Mouse (Mus musculus): Measurements from ENCODE around the gene Hhat. TPM values are rescaled to one million over a fixed set of nuclear protein-coding genes. Genes with fewer than 3 reads are reported as not detected.

The Hhat gene
- polyA plus RNA-seq, 1 experiment from 2014 or later = 9.2 TPM

DNA sequence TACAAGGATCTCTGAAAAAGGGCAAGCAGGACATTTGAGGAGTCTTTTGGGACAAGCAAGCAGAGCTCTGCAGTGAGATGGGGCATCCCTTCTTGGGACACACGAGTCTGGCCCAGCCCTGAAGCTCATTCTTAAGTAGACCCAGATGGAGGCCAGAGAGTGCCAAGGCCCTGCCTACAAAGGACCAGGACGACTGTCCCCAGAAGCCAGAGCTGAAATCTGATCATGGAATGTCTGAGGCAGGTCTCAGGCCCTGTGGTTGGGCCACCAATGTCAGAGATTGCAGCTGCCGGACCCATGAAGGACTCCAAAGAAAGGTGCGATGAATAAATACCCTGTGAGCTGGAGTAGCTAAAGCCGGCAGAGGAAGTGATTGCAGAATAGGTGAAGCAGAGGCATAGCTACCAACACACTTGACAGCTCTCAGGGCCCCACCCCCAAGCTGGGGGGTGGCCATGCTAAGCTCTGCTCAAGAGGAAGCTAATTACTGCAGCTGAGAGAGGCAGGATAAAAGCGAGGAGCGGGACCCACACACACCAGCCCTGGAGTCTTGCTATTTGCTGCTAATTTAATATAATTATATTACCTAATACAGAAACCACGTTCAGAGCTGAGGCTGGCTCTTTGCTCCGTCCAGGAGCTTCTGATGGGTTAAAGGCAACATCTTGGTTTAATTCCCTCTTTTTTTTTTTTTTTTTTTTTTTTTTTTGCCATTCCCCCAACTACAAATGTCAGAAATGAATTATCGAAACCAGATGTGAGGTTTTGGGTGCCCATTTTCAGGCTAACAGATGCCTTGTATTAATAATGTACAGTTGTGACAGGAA is 28.4 kb upstream of the Hhat start:
- ATAC-seq (ENCODE audit: insufficient read depth, low FRiP score, low TSS enrichment) (no peak), DNase-seq (ENCODE audit: low spot score) (peak; percentile 40)
- 30% methylated on average over 10 of the region's 10 CpGs for WGBS
- H3K9ac ChIP-seq (ENCODE audit: low read length) = no peak overlapping the region
- no peak overlapping the region for H3K27ac ChIP-seq (ENCODE audit: low read depth, low read length)
- H3K27me3 ChIP-seq (ENCODE audit: control insufficient read depth, insufficient read depth, low read length) = no peaks in the 10 kb centered on the region
- no peaks in the 10 kb centered on the region for H3K9me3 ChIP-seq (ENCODE audit: control insufficient read depth, low read length)
- H3K4me2 ChIP-seq (ENCODE audit: low read depth) = no peak overlapping the region
- H3K4me1 ChIP-seq (ENCODE audit: control insufficient read depth, insufficient read depth, low read length) = peaks cover 5% of the 10 kb centered on the region
- H3K36me3 ChIP-seq (ENCODE audit: control insufficient read depth, insufficient read depth, low read length) = no peaks in the 10 kb centered on the region
- H3K4me3 ChIP-seq (ENCODE audit: low read depth, low read length) = no peak overlapping the region

DNA sequence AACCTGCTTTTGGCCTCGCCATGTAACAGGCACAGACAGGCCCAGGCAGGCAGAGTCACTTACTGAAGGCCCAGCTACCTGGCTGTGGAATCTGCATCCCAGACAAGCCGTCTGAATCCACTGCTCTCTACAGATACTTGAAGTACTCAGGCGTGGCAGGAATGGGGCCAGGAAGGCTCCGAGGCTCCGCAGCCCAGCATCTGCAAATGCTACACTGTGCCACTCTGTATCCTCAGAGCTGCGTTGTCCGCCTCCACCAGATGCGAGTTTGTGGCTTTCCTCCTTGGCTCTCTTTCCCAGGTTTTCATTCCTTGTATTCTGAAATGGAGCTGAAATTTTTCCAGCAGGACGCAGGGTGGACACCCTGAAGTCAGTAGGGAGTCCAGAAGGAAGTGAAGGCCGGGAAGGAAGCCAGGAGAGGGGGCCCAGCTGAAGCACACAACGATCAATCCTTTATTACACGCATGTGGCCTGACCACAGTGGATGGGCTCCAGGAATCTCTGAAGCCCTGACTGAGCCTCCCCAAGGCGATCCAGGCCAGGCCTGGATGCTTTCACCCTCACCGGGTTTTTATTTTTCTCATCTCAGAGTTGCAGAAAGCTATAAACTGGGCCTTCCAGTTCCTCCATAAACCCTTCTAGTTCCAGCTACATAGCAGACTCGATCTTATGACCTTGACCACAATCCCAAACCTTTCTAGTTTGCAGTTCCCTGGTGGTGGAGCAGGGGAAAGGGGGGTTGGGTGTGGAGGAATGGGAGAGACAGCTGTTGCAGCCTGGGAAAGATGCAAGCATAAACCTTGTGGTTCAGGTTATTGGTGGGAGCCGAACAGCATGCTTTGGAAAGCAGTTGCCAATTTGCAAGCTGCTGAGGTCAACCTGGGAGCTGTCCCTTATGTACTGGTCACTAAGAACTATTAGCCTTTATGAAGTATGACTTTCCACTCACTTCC is 27.5 kb upstream of the Hhat start:
- no peak for DNase-seq (ENCODE audit: low spot score)
- Histone ChIP-seq H3K9me3 (ENCODE audit: control insufficient read depth, low read length) (no peaks in the 10 kb centered on the region), H3K9ac (ENCODE audit: low read length) (no peak overlapping the region; the same call in 1 of the 2 replicates), H3K4me2 (ENCODE audit: low read depth) (no peak overlapping the region), H3K4me1 (ENCODE audit: control insufficient read depth, insufficient read depth, low read length) (peaks cover 5% of the 10 kb centered on the region), H3K4me3 (ENCODE audit: low read depth, low read length) (no peak overlapping the region), H3K36me3 (ENCODE audit: control insufficient read depth, insufficient read depth, low read length) (no peaks in the 10 kb centered on the region), H3K27ac (ENCODE audit: low read depth, low read length) (peak overlapping the region; percentile 62; the same call in 1 of the 2 replicates), H3K27me3 (ENCODE audit: control insufficient read depth, insufficient read depth, low read length) (no peaks in the 10 kb centered on the region)
- WGBS = 66% methylated on average over 16 of the region's 16 CpGs
- ATAC-seq (ENCODE audit: insufficient read depth, low FRiP score, low TSS enrichment) = no peak

DNA sequence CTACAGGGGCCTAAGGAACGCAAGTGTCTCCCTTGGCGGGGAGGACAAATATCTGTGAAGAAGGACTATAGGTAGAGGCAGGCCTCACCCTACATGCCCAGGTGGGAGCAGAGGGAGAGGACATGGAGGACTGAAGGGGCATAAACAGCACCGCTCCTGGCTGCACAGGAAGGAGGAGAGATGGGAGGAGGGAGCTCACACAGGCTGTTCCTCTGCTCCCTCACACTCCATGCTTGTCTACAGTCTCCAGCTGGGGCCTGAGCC is 25.9 kb upstream of the Hhat start:
- Histone ChIP-seq H3K4me1 (ENCODE audit: control insufficient read depth, insufficient read depth, low read length) (peaks cover 5% of the 10 kb centered on the region), H3K4me2 (ENCODE audit: low read depth) (no peak overlapping the region), H3K27me3 (ENCODE audit: control insufficient read depth, insufficient read depth, low read length) (no peaks in the 10 kb centered on the region), H3K9ac (ENCODE audit: low read length) (peak overlapping the region; percentile 37), H3K9me3 (ENCODE audit: control insufficient read depth, low read length) (no peaks in the 10 kb centered on the region), H3K27ac (ENCODE audit: low read depth, low read length) (peak overlapping the region; percentile 56; the same call in 1 of the 2 replicates), H3K36me3 (ENCODE audit: control insufficient read depth, insufficient read depth, low read length) (no peaks in the 10 kb centered on the region), H3K4me3 (ENCODE audit: low read depth, low read length) (no peak overlapping the region)
- no peak for DNase-seq (ENCODE audit: low spot score)
- no peak for ATAC-seq (ENCODE audit: insufficient read depth, low FRiP score, low TSS enrichment)
- WGBS = 34% methylated on average over 3 of the region's 3 CpGs

DNA sequence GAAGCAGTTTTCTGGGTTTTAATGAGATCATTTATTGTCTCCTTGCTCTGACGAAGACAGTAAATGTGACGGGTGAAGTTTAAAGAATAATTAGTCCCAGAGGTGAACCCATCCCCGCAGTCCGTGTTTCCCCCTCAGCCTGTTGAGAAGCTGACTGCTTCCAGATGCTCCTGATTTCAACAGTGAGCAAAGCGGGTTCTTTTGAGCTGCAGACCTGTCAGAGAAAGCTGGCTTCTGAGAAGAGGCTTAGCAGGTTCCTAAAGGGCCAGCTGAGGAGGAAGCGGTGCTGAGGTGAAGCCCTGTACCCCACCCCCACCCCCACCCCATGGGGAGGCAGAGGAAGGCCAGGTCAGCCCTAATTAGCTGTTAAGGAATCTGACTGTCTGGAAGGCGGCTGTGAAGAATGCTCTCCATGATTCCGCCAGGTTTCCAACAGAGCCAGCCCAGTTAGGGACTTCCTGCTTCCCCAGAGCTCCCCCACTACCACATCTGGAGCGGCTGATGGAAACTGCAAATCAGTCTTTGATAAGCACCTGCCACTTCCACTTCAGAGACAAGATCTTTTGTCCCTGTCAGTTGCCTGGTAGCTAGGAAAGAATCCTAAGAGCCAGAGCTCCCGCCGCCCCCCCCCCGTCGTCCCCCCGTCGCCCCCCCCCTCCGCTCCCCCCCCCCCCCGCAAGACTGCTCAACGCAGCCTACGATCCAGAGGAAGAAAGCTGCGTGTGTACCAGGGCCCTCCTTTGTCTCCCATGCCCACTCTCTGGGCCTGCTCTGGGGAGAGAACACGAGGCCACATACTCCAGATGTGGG is 25.4 kb upstream of the Hhat start:
- no peak; the same call in 1 of the 2 replicates for ATAC-seq (ENCODE audit: insufficient read depth, low FRiP score, low TSS enrichment)
- 7% methylated on average over 15 of the region's 21 CpGs for WGBS
- H3K4me1 ChIP-seq (ENCODE audit: control insufficient read depth, insufficient read depth, low read length) = peaks cover 5% of the 10 kb centered on the region
- peak; percentile 54 for DNase-seq (ENCODE audit: low spot score)
- no peaks in the 10 kb centered on the region for H3K9me3 ChIP-seq (ENCODE audit: control insufficient read depth, low read length)
- H3K27ac ChIP-seq (ENCODE audit: low read depth, low read length) = peak overlapping the region; percentile 56; the same call in 1 of the 2 replicates
- H3K9ac ChIP-seq (ENCODE audit: low read length) = peak overlapping the region; percentile 37
- no peak overlapping the region for H3K4me2 ChIP-seq (ENCODE audit: low read depth)
- H3K36me3 ChIP-seq (ENCODE audit: control insufficient read depth, insufficient read depth, low read length) = no peaks in the 10 kb centered on the region
- no peak overlapping the region for H3K4me3 ChIP-seq (ENCODE audit: low read depth, low read length)
- no peaks in the 10 kb centered on the region for H3K27me3 ChIP-seq (ENCODE audit: control insufficient read depth, insufficient read depth, low read length)

DNA sequence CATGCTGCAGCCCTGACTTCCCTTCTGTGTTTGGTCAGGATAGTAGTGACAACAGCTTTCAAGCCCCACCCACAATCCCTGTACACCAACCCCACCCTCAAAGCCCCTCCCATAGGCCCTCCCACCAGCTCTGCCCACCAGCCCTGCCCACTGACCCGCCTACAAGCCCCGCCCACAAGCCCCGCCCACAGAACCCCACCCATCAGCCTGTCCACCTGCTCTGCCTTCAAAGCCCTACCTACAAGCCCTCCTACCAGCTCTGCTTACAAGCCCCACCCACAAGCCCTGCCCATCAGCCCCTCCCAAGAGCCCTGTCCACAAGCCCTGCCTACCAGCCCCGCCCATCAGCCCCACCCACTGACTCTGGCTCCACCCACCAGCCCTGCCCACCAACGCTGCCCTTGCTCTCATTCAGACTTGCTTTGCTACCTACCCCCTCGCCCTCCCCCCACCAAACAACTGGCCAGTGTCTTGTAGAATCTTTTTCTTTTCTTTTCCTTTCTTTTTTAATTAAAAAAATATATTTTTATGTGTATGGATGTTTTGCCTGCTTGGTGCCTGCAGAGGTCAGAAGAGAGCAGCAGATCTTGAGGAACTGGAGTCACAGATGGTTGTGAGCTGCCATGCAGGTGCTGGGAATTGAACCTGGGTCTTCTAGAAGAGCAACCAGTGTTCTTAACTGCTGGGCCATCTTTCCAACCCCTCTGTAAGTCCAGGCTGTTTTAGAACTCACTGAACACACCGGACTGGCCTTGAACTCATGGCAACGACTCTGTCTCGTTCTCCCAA is 24.1 kb upstream of the Hhat start:
- WGBS = 63% methylated on average over 9 of the region's 9 CpGs
- no peak overlapping the region for H3K4me2 ChIP-seq (ENCODE audit: low read depth)
- no peak overlapping the region for H3K9ac ChIP-seq (ENCODE audit: low read length)
- no peaks in the 10 kb centered on the region for H3K36me3 ChIP-seq (ENCODE audit: control insufficient read depth, insufficient read depth, low read length)
- H3K9me3 ChIP-seq (ENCODE audit: control insufficient read depth, low read length) = no peaks in the 10 kb centered on the region
- H3K27me3 ChIP-seq (ENCODE audit: control insufficient read depth, insufficient read depth, low read length) = no peaks in the 10 kb centered on the region
- ATAC-seq (ENCODE audit: insufficient read depth, low FRiP score, low TSS enrichment) (no peak), DNase-seq (ENCODE audit: low spot score) (no peak)
- H3K27ac ChIP-seq (ENCODE audit: low read depth, low read length) = no peak overlapping the region
- peaks cover 5% of the 10 kb centered on the region for H3K4me1 ChIP-seq (ENCODE audit: control insufficient read depth, insufficient read depth, low read length)
- H3K4me3 ChIP-seq (ENCODE audit: low read depth, low read length) = no peak overlapping the region

DNA sequence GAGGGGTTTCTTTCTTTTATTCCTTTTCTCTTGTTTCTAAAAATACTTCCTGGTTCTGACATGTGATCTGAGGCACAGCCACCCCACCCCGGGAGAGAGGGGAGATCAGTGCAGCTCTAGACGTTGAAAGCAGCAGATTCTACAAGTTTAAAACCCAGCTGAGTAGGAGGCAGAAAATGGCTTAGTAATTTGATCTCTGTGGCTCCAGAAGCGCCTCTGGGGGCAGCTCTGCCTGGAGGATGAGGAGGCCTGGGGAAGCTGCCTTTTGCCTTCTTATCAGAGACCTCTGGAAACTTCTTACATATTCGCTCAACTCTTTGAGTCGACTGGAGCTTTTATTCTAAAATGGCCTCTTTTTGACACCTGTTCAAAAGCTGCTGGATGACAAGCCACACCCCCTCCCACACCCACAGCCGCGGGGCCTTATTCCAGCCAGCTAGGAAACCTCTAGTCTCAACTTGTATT is 20.9 kb upstream of the Hhat start:
- Histone ChIP-seq H3K27me3 (ENCODE audit: control insufficient read depth, insufficient read depth, low read length) (no peaks in the 10 kb centered on the region), H3K9me3 (ENCODE audit: control insufficient read depth, low read length) (no peaks in the 10 kb centered on the region), H3K9ac (ENCODE audit: low read length) (no peak overlapping the region), H3K27ac (ENCODE audit: low read depth, low read length) (no peak overlapping the region), H3K4me3 (ENCODE audit: low read depth, low read length) (no peak overlapping the region), H3K4me1 (ENCODE audit: control insufficient read depth, insufficient read depth, low read length) (peaks cover 3% of the 10 kb centered on the region), H3K4me2 (ENCODE audit: low read depth) (no peak overlapping the region), H3K36me3 (ENCODE audit: control insufficient read depth, insufficient read depth, low read length) (no peaks in the 10 kb centered on the region)
- WGBS = 16% methylated on average over 7 of the region's 7 CpGs
- ATAC-seq (ENCODE audit: insufficient read depth, low FRiP score, low TSS enrichment) = no peak
- no peak for DNase-seq (ENCODE audit: low spot score)

DNA sequence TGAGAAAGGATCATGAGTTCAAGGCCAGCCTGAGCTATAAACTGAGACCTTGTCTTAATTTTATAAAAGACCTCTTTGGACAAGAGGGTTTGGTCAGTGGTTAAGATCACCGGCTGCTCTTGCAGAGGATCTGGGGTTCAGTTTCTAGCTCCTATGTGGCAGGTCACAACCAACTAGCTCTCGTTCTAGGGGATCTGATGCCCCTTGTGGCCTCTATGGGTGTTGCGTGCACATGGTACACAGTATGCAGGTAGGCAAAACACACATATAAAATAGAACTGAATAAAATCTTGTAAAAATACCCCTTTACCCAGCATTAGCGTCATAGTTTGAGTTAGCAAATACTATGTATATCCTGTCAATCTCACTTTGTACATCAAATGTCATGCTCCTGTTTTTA is 19.4 kb upstream of the Hhat start:
- no peaks in the 10 kb centered on the region for H3K4me1 ChIP-seq (ENCODE audit: control insufficient read depth, insufficient read depth, low read length)
- DNase-seq (ENCODE audit: low spot score) (no peak), ATAC-seq (ENCODE audit: insufficient read depth, low FRiP score, low TSS enrichment) (no peak; the same call in 1 of the 2 replicates)
- no peaks in the 10 kb centered on the region for H3K36me3 ChIP-seq (ENCODE audit: control insufficient read depth, insufficient read depth, low read length)
- no peaks in the 10 kb centered on the region for H3K27me3 ChIP-seq (ENCODE audit: control insufficient read depth, insufficient read depth, low read length)
- 75% methylated on average over 4 of the region's 4 CpGs for WGBS
- no peak overlapping the region for H3K27ac ChIP-seq (ENCODE audit: low read depth, low read length)
- no peak overlapping the region for H3K4me2 ChIP-seq (ENCODE audit: low read depth)
- H3K9ac ChIP-seq (ENCODE audit: low read length) = no peak overlapping the region
- no peaks in the 10 kb centered on the region for H3K9me3 ChIP-seq (ENCODE audit: control insufficient read depth, low read length)
- H3K4me3 ChIP-seq (ENCODE audit: low read depth, low read length) = no peak overlapping the region

DNA sequence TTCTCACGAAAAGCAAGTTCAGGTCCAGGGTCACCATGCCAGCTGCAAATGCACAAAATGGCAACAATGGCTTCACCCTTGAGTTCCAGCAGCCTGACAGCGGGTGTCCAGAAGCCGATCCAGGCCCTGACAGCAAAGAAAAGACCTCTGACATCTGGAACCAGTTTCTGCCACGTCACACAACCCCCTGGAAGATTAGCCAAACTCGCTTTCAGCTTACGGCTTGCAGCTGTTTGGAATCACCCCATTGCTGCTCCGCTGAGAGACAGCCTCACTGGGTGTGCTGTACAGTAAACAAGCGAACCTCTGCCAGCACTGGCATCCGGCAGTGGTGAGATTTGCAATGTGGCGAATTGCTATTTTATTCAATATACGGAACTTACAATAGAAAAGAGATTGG is 18.8 kb upstream of the Hhat start:
- Histone ChIP-seq H3K4me2 (ENCODE audit: low read depth) (no peak overlapping the region), H3K36me3 (ENCODE audit: control insufficient read depth, insufficient read depth, low read length) (no peaks in the 10 kb centered on the region), H3K9ac (ENCODE audit: low read length) (no peak overlapping the region), H3K27ac (ENCODE audit: low read depth, low read length) (no peak overlapping the region), H3K9me3 (ENCODE audit: control insufficient read depth, low read length) (no peaks in the 10 kb centered on the region), H3K4me1 (ENCODE audit: control insufficient read depth, insufficient read depth, low read length) (no peaks in the 10 kb centered on the region), H3K27me3 (ENCODE audit: control insufficient read depth, insufficient read depth, low read length) (no peaks in the 10 kb centered on the region), H3K4me3 (ENCODE audit: low read depth, low read length) (no peak overlapping the region)
- no peak for DNase-seq (ENCODE audit: low spot score)
- ATAC-seq (ENCODE audit: insufficient read depth, low FRiP score, low TSS enrichment) = no peak
- 61% methylated on average over 11 of the region's 11 CpGs for WGBS

Measured in neural tube, embryonic 11.5 days (tissue).